Mouse (Mus musculus) bone marrow, adult 2 months (tissue): Measurements from ENCODE around the gene Zc3h18. TPM values are rescaled to one million over a fixed set of nuclear protein-coding genes. Genes with fewer than 3 reads are reported as not detected.
A peak's percentile ranks its signal among the peaks of the same experiment; 100 is the strongest.

Source experiments
- H3K27ac ChIP-seq: fragments of 200-500 bp; 2 replicates; pipeline ENCODE4 v1.5.1; 2012; ENCODE audit warnings: low read depth, mild to moderate bottlenecking, control low read depth, inconsistent platforms, low read length; ENCODE audit not compliant: control insufficient read depth, poor library complexity, insufficient read depth
- H3K4me1 ChIP-seq: fragments of 200-500 bp; 2 replicates; pipeline ENCODE4 v1.6.1; 2011; ENCODE audit warnings: low read length; ENCODE audit not compliant: control insufficient read depth, insufficient read depth
- H3K4me3 ChIP-seq: fragments of 200-500 bp; replicated peaks from 2 replicates; pipeline ENCODE3; 2011; ENCODE audit warnings: mild to moderate bottlenecking, low read depth, low read length, control low read depth; ENCODE audit not compliant: control insufficient read depth
- CTCF ChIP-seq: fragments of 200-500 bp; IDR thresholded peaks from 2 replicates; pipeline ENCODE4 v1.5.1; 2011; ENCODE audit warnings: low read length, control low read depth; ENCODE audit not compliant: control insufficient read depth, insufficient read depth
- POLR2A ChIP-seq: fragments of 200-500 bp; IDR thresholded peaks from 2 replicates; pipeline ENCODE4 v1.6.1; 2011; ENCODE audit warnings: low read depth, mild to moderate bottlenecking, control low read depth, low read length, borderline replicate concordance; ENCODE audit not compliant: control insufficient read depth
- WGBS: fragments of 180-500 bp; shearing (Covaris S2); methylation state at CpG from one replicate; pipeline ENCODE4 v1.1.7; 2018; 5-methylcytosine and 5-hydroxymethylcytosine counted together
- polyA plus RNA-seq: library from polyadenylated mRNA; stranded (reverse); fragments of >200 nt; gene quantifications from 2 replicates; pipeline ENCODE4 v1.2.4, GENCODE M21; 2011; ENCODE audit warnings: low replicate concordance; ENCODE audit not compliant: missing spikeins, insufficient read depth, insufficient read length

Zc3h18 gene
- polyA plus RNA-seq, 1 experiment, result 50.7 TPM

- Histone ChIP-seq H3K4me3 (peak within 1 kb of the TSS; percentile 90), H3K4me1 (peaks cover 11% of the 10 kb centered on the region; the same call in 1 of the 2 replicates), H3K27ac (peak within 1 kb of the TSS; percentile 98)
- no peak; the same call in 1 of the 2 replicates for TF ChIP-seq CTCF
- TF ChIP-seq POLR2A, result peak; percentile 90
- 1% methylated on average over 45 of the region's 45 CpGs for WGBS
Measured at GRCm38 (mm10) chr8:122432443-122433268, 56.2 kb downstream of the Zc3h18 start, which contains the start of gene Cyba. Cyba (minus strand) TSS chr8:122432930.

GRCm38 (mm10) chr8:122433269-122433905 lies 57.0 kb downstream of the Zc3h18 start:
- WGBS, result 47% methylated on average over 11 of the region's 11 CpGs
- TF ChIP-seq POLR2A (no peak), CTCF (peak; percentile 57)
- peak overlapping the region; percentile 90 for H3K4me3 ChIP-seq
- peaks cover 10% of the 10 kb centered on the region; the same call in 1 of the 2 replicates for H3K4me1 ChIP-seq
- peak overlapping the region; percentile 98 for H3K27ac ChIP-seq

GRCm38 (mm10) chr8:122435375-122435774 lies 59.0 kb downstream of the Zc3h18 start:
- Histone ChIP-seq H3K4me1 (peaks cover 11% of the 10 kb centered on the region; the same call in 1 of the 2 replicates), H3K27ac (no peak overlapping the region), H3K4me3 (no peak overlapping the region)
- WGBS, result 86% methylated on average over 6 of the region's 6 CpGs
- TF ChIP-seq POLR2A (no peak), CTCF (peak; percentile 31; the same call in 1 of the 2 replicates)

GRCm38 (mm10) chr8:122436146-122436545 lies 59.7 kb downstream of the Zc3h18 start:
- WGBS, result 77% methylated on average over 9 of the region's 9 CpGs
- Histone ChIP-seq H3K4me1 (peaks cover 11% of the 10 kb centered on the region; the same call in 1 of the 2 replicates), H3K27ac (no peak overlapping the region), H3K4me3 (no peak overlapping the region)
- TF ChIP-seq POLR2A (no peak), CTCF (no peak)

GRCm38 (mm10) chr8:122436586-122437125 lies 60.2 kb downstream of the Zc3h18 start:
- Histone ChIP-seq H3K4me3 (peak overlapping the region; percentile 17), H3K27ac (no peak overlapping the region), H3K4me1 (peaks cover 11% of the 10 kb centered on the region; the same call in 1 of the 2 replicates)
- 68% methylated on average over 20 of the region's 20 CpGs for WGBS
- TF ChIP-seq CTCF, result no peak
- TF ChIP-seq POLR2A, result no peak

GRCm38 (mm10) chr8:122437708-122438331 lies 61.4 kb downstream of the Zc3h18 start:
- TF ChIP-seq POLR2A (no peak), CTCF (no peak)
- H3K4me3 ChIP-seq, result peak overlapping the region; percentile 43

GRCm38 (mm10) chr8:122439336-122439735 lies 62.9 kb downstream of the Zc3h18 start:
- TF ChIP-seq POLR2A, result no peak
- TF ChIP-seq CTCF, result no peak
- Histone ChIP-seq H3K4me1 (peaks cover 11% of the 10 kb centered on the region; the same call in 1 of the 2 replicates), H3K27ac (no peak overlapping the region), H3K4me3 (no peak overlapping the region)
- 86% methylated on average over 16 of the region's 16 CpGs for WGBS

More at GRCm38 (mm10) chr8:122437708-122438331, 61.4 kb downstream of the Zc3h18 start:
- Histone ChIP-seq H3K27ac (peak overlapping the region; percentile 60), H3K4me1 (peaks cover 11% of the 10 kb centered on the region; the same call in 1 of the 2 replicates)
- WGBS, result 63% methylated on average over 13 of the region's 13 CpGs

GRCm38 (mm10) chr8:122441326-122441725 lies 64.9 kb downstream of the Zc3h18 start:
- WGBS, result 92% methylated on average over 1 of the region's 1 CpGs
- TF ChIP-seq POLR2A (no peak), CTCF (no peak)
- Histone ChIP-seq H3K4me1 (peaks cover 10% of the 10 kb centered on the region; the same call in 1 of the 2 replicates), H3K27ac (no peak overlapping the region), H3K4me3 (no peak overlapping the region)
